Mouse (Mus musculus): ENCODE measurements around the gene Gm15097. TPM values are rescaled to one million over a fixed set of nuclear protein-coding genes. Genes with fewer than 3 reads are reported as not detected.
"Not testable (repeated sequence)": the region's sequence is repeated elsewhere in the genome, so short reads cannot be mapped to it uniquely, and the experiment has no call there.

Gm15097 gene
- polyA plus RNA-seq (2021), result not detected

DNA sequence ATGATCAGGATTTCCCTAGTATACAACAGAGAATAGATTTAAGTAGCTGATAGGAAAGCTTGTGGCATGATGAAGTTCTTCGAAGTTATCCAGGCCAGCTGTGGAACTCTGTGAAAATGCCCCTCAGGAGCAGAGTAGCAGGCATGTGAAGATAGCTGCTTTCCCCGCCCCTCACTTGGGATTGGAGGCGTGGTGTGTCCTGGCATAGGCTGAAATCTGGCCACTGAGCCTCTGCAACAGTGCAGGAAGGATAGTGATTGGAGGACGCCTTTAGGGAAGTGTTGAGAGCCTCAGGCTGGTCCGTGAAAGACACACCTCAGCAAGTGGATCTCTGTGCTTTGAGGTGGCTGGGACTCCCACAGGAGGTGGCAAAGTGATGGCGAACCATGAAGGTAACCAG lies at the start of gene Gm15097:
Gene Gm15097 (plus strand): TSS at position 301 of the 400 bp plus-strand sequence.
- ATAC-seq; CTCF ChIA-PET; H3K27me3 ChIP-seq; POLR2A ChIA-PET; in situ Hi-C loops (cut with MboI; ENCODE audit: low pct_unique_long_range_greater_than_20kb); DNase-seq (ENCODE audit: low read depth, low spot score): not testable (repeated sequence)

DNA sequence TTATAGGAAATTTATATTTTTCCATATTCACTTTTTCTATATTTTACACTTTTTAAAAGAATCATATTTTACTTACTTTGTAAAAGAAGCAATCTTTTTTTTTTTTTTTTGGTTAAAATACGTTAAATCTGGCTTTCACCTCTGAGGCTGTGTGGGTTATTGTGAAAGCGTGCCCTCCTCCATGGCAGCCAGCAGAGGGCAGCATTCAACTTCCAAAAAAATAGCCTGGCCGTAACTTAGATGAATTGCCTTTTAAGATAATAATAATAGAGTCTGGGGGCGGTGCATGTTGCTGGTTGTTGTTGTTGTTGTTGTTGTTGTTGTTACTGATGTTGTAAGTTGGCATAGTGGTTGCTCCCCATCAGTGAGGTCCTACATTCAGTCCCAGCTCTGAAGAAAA lies 21.4 kb upstream of the Gm15097 start:
- ATAC-seq; CTCF ChIA-PET; DNase-seq (ENCODE audit: low read depth, low spot score); in situ Hi-C loops (cut with MboI; ENCODE audit: low pct_unique_long_range_greater_than_20kb); POLR2A ChIA-PET; H3K27me3 ChIP-seq: not testable (repeated sequence)
- peak; percentile 45 for TF ChIP-seq CTCF (IDR thresholded peaks at IDR 0.05)

- in situ Hi-C loops (cut with MboI; ENCODE audit: low pct_unique_long_range_greater_than_20kb); POLR2A ChIA-PET; DNase-seq (ENCODE audit: low read depth, low spot score); ATAC-seq; H3K27me3 ChIP-seq; CTCF ChIA-PET: not testable (repeated sequence)
These were observed 26.9 kb downstream of the Gm15097 start for GRCm38 (mm10) chrX:149811178-149811577.

Other genes with a start within 250 kb of the Gm15097 start
- not detected for gene Gm10439, start 189.9 kb upstream of the Gm15097 start, polyA plus RNA-seq (2021)
- gene Gm15091, start 157.2 kb downstream of the Gm15097 start, polyA plus RNA-seq (2021), result not detected

Data from Patski (cell line).